Mouse (Mus musculus) heart, adult 2 months (tissue): ENCODE measurements around the gene Bmp2k.

Experiments
- CTCF ChIP-seq: fragments of 200-600 bp; IDR thresholded peaks from 2 replicates; pipeline ENCODE4 v1.8.1; 2022; ENCODE audit warnings: antibody characterized with exemption, mild to moderate bottlenecking, moderate library complexity
- EP300 ChIP-seq: fragments of 200-500 bp; IDR thresholded peaks from 2 replicates; pipeline ENCODE4 v1.6.1; 2011; ENCODE audit warnings: low read depth, low read length, control low read depth; ENCODE audit not compliant: insufficient read depth
- POLR2A ChIP-seq: fragments of 200-500 bp; IDR thresholded peaks from 2 replicates; pipeline ENCODE4 v1.6.1; 2011; ENCODE audit warnings: mild to moderate bottlenecking, low read depth, low read length, control low read depth; ENCODE audit not compliant: insufficient read depth

DNA sequence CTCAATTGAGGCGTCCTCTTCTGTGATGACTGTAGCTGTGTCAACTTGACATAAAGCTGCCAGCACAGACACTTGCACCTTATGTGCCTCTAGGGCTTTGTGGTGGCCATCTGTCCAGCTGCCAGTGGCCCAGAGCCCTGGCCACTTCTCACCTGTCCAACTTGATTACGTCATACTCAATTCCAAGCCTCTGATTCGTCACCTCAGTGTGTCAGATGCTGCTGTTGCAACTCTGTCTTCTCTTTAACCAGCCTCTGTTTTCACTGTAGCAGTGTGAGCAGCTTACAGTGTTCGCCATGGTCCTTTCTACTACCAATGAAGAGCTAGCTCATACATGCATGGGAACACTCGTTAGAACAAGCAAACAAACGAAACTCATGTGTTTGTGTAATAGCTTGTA, 28.2 kb downstream of the Bmp2k start:
- no peak for TF ChIP-seq POLR2A
- no peak for TF ChIP-seq CTCF
- no peak for TF ChIP-seq EP300
